Mouse (Mus musculus) liver, embryonic 14.5 days (tissue): ENCODE results near the gene Zfp273.
"Not testable (repeated sequence)": the region's sequence is repeated elsewhere in the genome, so short reads cannot be mapped to it uniquely, and the experiment has no call there.

Experiments used
- CTCF ChIP-seq: IDR thresholded peaks from 2 replicates; pipeline ENCODE4 v1.5.1; 2016; ENCODE audit warnings: antibody characterized with exemption, low read depth, control low read depth
- EP300 ChIP-seq: IDR thresholded peaks from 2 replicates; pipeline ENCODE4 v1.6.1; 2016; ENCODE audit warnings: antibody characterized with exemption, low read depth

DNA sequence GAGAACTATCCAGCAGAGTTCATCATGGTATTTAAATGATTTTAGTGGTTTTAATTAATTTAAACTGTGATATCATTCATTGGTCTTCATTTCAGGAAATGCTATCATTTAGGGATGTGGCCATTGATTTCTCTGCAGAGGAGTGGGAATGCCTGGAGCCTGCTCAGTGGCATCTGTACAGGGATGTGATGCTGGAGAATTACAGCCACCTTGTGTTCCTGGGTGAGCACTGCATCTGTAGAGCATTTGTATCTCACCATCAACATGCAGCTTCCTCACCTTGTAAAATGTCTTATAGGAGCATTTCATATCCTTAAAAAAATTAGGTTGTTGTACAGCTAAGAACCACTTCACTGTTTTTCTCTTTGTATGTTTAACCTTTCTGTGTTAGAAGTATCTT lies 19.6 kb downstream of the Zfp273 start:
- TF ChIP-seq EP300: not testable (repeated sequence)
- TF ChIP-seq CTCF: peak; percentile 13; the same call in 1 of the 2 replicates
